Mouse (Mus musculus): ENCODE results near the gene Kcnmb4. TPM values are rescaled to one million over a fixed set of nuclear protein-coding genes. Genes with fewer than 3 reads are reported as not detected.

The Kcnmb4 gene
- polyA plus RNA-seq, 1 experiment, result 4.2 TPM

- TF ChIP-seq POLR2A (IDR thresholded peaks at IDR 0.05; ENCODE audit: low read depth, low read length) (no peak), CTCF (IDR thresholded peaks at IDR 0.05; ENCODE audit: extremely low read depth, insufficient read depth, insufficient read length, insufficient replicate concordance) (no peak)
- no peak overlapping the region for H3K4me3 ChIP-seq (ENCODE audit: extremely low read depth, insufficient read depth, insufficient read length)
- H3K36me3 ChIP-seq (ENCODE audit: control insufficient read depth, insufficient read depth, low read length), result no peaks in the 10 kb centered on the region
- no peak overlapping the region for H3K27ac ChIP-seq (ENCODE audit: insufficient read depth, low read length)
- DNase-seq (ENCODE audit: low read depth in 1 of 2, low spot score in 2 of 2), result no peak
- 81% methylated on average over 13 of the region's 13 CpGs for WGBS
- H3K27me3 ChIP-seq (ENCODE audit: control insufficient read depth, insufficient read depth, low read length), result no peaks in the 10 kb centered on the region
- no peaks in the 10 kb centered on the region for H3K4me1 ChIP-seq (ENCODE audit: control insufficient read depth, insufficient read depth, insufficient read length)
Observed at GRCm38 (mm10) chr10:116396966-116397365, 76.7 kb downstream of the Kcnmb4 start.

GRCm38 (mm10) chr10:116396279-116396678 lies 77.4 kb downstream of the Kcnmb4 start:
- Histone ChIP-seq H3K27ac (ENCODE audit: insufficient read depth, low read length) (no peak overlapping the region), H3K4me1 (ENCODE audit: control insufficient read depth, insufficient read depth, insufficient read length) (no peaks in the 10 kb centered on the region), H3K27me3 (ENCODE audit: control insufficient read depth, insufficient read depth, low read length) (no peaks in the 10 kb centered on the region), H3K36me3 (ENCODE audit: control insufficient read depth, insufficient read depth, low read length) (no peaks in the 10 kb centered on the region), H3K4me3 (ENCODE audit: extremely low read depth, insufficient read depth, insufficient read length) (no peak overlapping the region)
- TF ChIP-seq POLR2A (IDR thresholded peaks at IDR 0.05; ENCODE audit: low read depth, low read length) (no peak), CTCF (IDR thresholded peaks at IDR 0.05; ENCODE audit: extremely low read depth, insufficient read depth, insufficient read length, insufficient replicate concordance) (no peak)
- DNase-seq (ENCODE audit: low read depth in 1 of 2, low spot score in 2 of 2), result no peak
- 76% methylated on average over 5 of the region's 5 CpGs for WGBS

GRCm38 (mm10) chr10:116394585-116394984 lies 79.1 kb downstream of the Kcnmb4 start:
- Histone ChIP-seq H3K27me3 (ENCODE audit: control insufficient read depth, insufficient read depth, low read length) (no peaks in the 10 kb centered on the region), H3K27ac (ENCODE audit: insufficient read depth, low read length) (no peak overlapping the region), H3K4me3 (ENCODE audit: extremely low read depth, insufficient read depth, insufficient read length) (no peak overlapping the region), H3K36me3 (ENCODE audit: control insufficient read depth, insufficient read depth, low read length) (no peaks in the 10 kb centered on the region), H3K4me1 (ENCODE audit: control insufficient read depth, insufficient read depth, insufficient read length) (no peaks in the 10 kb centered on the region)
- DNase-seq (ENCODE audit: low read depth in 1 of 2, low spot score in 2 of 2), result no peak
- TF ChIP-seq POLR2A (IDR thresholded peaks at IDR 0.05; ENCODE audit: low read depth, low read length) (no peak), CTCF (IDR thresholded peaks at IDR 0.05; ENCODE audit: extremely low read depth, insufficient read depth, insufficient read length, insufficient replicate concordance) (no peak)
- 32% methylated on average over 4 of the region's 4 CpGs for WGBS

- Histone ChIP-seq H3K36me3 (ENCODE audit: control insufficient read depth, insufficient read depth, low read length) (no peaks in the 10 kb centered on the region), H3K4me3 (ENCODE audit: extremely low read depth, insufficient read depth, insufficient read length) (no peak overlapping the region), H3K4me1 (ENCODE audit: control insufficient read depth, insufficient read depth, insufficient read length) (no peaks in the 10 kb centered on the region), H3K27me3 (ENCODE audit: control insufficient read depth, insufficient read depth, low read length) (no peaks in the 10 kb centered on the region), H3K27ac (ENCODE audit: insufficient read depth, low read length) (no peak overlapping the region)
- DNase-seq (ENCODE audit: low read depth in 1 of 2, low spot score in 2 of 2), result no peak
- TF ChIP-seq POLR2A (IDR thresholded peaks at IDR 0.05; ENCODE audit: low read depth, low read length) (no peak), CTCF (IDR thresholded peaks at IDR 0.05; ENCODE audit: extremely low read depth, insufficient read depth, insufficient read length, insufficient replicate concordance) (no peak)
- 81% methylated on average over 9 of the region's 9 CpGs for whole genome bisulfite sequencing
Observed at GRCm38 (mm10) chr10:116393790-116394475, 79.7 kb downstream of the Kcnmb4 start.

GRCm38 (mm10) chr10:116388840-116389239 lies 84.8 kb downstream of the Kcnmb4 start:
- TF ChIP-seq POLR2A (IDR thresholded peaks at IDR 0.05; ENCODE audit: low read depth, low read length) (no peak), CTCF (IDR thresholded peaks at IDR 0.05; ENCODE audit: extremely low read depth, insufficient read depth, insufficient read length, insufficient replicate concordance) (no peak)
- Histone ChIP-seq H3K27ac (ENCODE audit: insufficient read depth, low read length) (no peak overlapping the region), H3K27me3 (ENCODE audit: control insufficient read depth, insufficient read depth, low read length) (no peaks in the 10 kb centered on the region), H3K36me3 (ENCODE audit: control insufficient read depth, insufficient read depth, low read length) (no peaks in the 10 kb centered on the region), H3K4me3 (ENCODE audit: extremely low read depth, insufficient read depth, insufficient read length) (no peak overlapping the region), H3K4me1 (ENCODE audit: control insufficient read depth, insufficient read depth, insufficient read length) (no peaks in the 10 kb centered on the region)
- 84% methylated on average over 6 of the region's 6 CpGs for WGBS
- DNase-seq (ENCODE audit: low read depth in 1 of 2, low spot score in 2 of 2), result no peak

- no peaks in the 10 kb centered on the region for H3K36me3 ChIP-seq (ENCODE audit: control insufficient read depth, insufficient read depth, low read length)
- no peaks in the 10 kb centered on the region for H3K4me1 ChIP-seq (ENCODE audit: control insufficient read depth, insufficient read depth, insufficient read length)
- H3K4me3 ChIP-seq (ENCODE audit: extremely low read depth, insufficient read depth, insufficient read length), result no peak overlapping the region
- no peaks in the 10 kb centered on the region for H3K27me3 ChIP-seq (ENCODE audit: control insufficient read depth, insufficient read depth, low read length)
- H3K27ac ChIP-seq (ENCODE audit: insufficient read depth, low read length), result no peak overlapping the region
- no peak for TF ChIP-seq CTCF (IDR thresholded peaks at IDR 0.05; ENCODE audit: extremely low read depth, insufficient read depth, insufficient read length, insufficient replicate concordance)
- no peak for TF ChIP-seq POLR2A (IDR thresholded peaks at IDR 0.05; ENCODE audit: low read depth, low read length)
- DNase-seq (ENCODE audit: low read depth in 1 of 2, low spot score in 2 of 2), result no peak
- WGBS, result 66% methylated on average over 7 of the region's 7 CpGs
Observed at GRCm38 (mm10) chr10:116386391-116386885, 87.2 kb downstream of the Kcnmb4 start.

GRCm38 (mm10) chr10:116384401-116384800 lies 89.3 kb downstream of the Kcnmb4 start:
- Histone ChIP-seq H3K27me3 (ENCODE audit: control insufficient read depth, insufficient read depth, low read length) (no peaks in the 10 kb centered on the region), H3K4me1 (ENCODE audit: control insufficient read depth, insufficient read depth, insufficient read length) (no peaks in the 10 kb centered on the region), H3K27ac (ENCODE audit: insufficient read depth, low read length) (no peak overlapping the region), H3K36me3 (ENCODE audit: control insufficient read depth, insufficient read depth, low read length) (no peaks in the 10 kb centered on the region), H3K4me3 (ENCODE audit: extremely low read depth, insufficient read depth, insufficient read length) (no peak overlapping the region)
- WGBS, result 73% methylated on average over 4 of the region's 4 CpGs
- DNase-seq (ENCODE audit: low read depth in 1 of 2, low spot score in 2 of 2), result no peak
- TF ChIP-seq CTCF (IDR thresholded peaks at IDR 0.05; ENCODE audit: extremely low read depth, insufficient read depth, insufficient read length, insufficient replicate concordance), result no peak
- no peak for TF ChIP-seq POLR2A (IDR thresholded peaks at IDR 0.05; ENCODE audit: low read depth, low read length)
